Mouse (Mus musculus): ENCODE data around the gene Phactr3. TPM values are rescaled to one million over a fixed set of nuclear protein-coding genes. Genes with fewer than 3 reads are reported as not detected.
"Not testable (repeated sequence)": the region's sequence is repeated elsewhere in the genome, so short reads cannot be mapped to it uniquely, and the experiment has no call there.

The Phactr3 gene
- 1 to 10 TPM; 1.4 to 1.5 TPM for total RNA-seq (2021)

- intact Hi-C loops (cut with DNase I): no loop called here
Measured at GRCm38 (mm10) chr2:178118801-178119560, at the start of gene Phactr3. Gene Phactr3 (plus strand): TSS chr2:178118975.

GRCm38 (mm10) chr2:178078166-178078717, 40.5 kb upstream of the Phactr3 start, which contains the start of gene Zfp931:
Gene Zfp931 (minus strand): TSS chr2:178078476.
- peak; percentile 17 for DNase-seq (ENCODE audit: low spot score)
- intact Hi-C loops (cut with DNase I): not testable (repeated sequence)

More at GRCm38 (mm10) chr2:178118801-178119560, at the start of gene Phactr3:
- DNase-seq (ENCODE audit: low spot score): no peak

- DNase-seq (ENCODE audit: low spot score): no peak
- intact Hi-C loops (cut with DNase I): no loop called here
Measured at GRCm38 (mm10) chr2:178089586-178089985, 29.2 kb upstream of the Phactr3 start.

GRCm38 (mm10) chr2:178098021-178098420, 20.8 kb upstream of the Phactr3 start:
- intact Hi-C loops (cut with DNase I): loop anchor here (5.0 kb wide), 1 partner anchor 239 kb away; no protein-coding TSS in a partner anchor
- DNase-seq (ENCODE audit: low spot score): no peak

- no peak for DNase-seq (ENCODE audit: low spot score)
- intact Hi-C loops (cut with DNase I): loop anchor here (2.0 kb wide), 1 partner anchor 163 kb away; no protein-coding TSS in a partner anchor
Measured at GRCm38 (mm10) chr2:178101957-178102356, 16.8 kb upstream of the Phactr3 start.

- intact Hi-C loops (cut with DNase I): no loop called here
- no peak for DNase-seq (ENCODE audit: low spot score)
Measured at GRCm38 (mm10) chr2:178117946-178118345, 829 bp upstream of the Phactr3 start.

- intact Hi-C loops (cut with DNase I): no loop called here
- no peak for DNase-seq (ENCODE audit: low spot score)
Measured at GRCm38 (mm10) chr2:178119561-178120355, 983 bp downstream of the Phactr3 start.

- no peak for DNase-seq (ENCODE audit: low spot score)
- intact Hi-C loops (cut with DNase I): no loop called here
Measured at GRCm38 (mm10) chr2:178120356-178120645, 1.5 kb downstream of the Phactr3 start.

- DNase-seq (ENCODE audit: low spot score): no peak
- intact Hi-C loops (cut with DNase I): no loop called here
Measured at GRCm38 (mm10) chr2:178120651-178121374, 2.0 kb downstream of the Phactr3 start.

GRCm38 (mm10) chr2:178121375-178121688, 2.6 kb downstream of the Phactr3 start:
- DNase-seq (ENCODE audit: low spot score): no peak
- intact Hi-C loops (cut with DNase I): no loop called here

- intact Hi-C loops (cut with DNase I): no loop called here
- no peak for DNase-seq (ENCODE audit: low spot score)
Measured at GRCm38 (mm10) chr2:178121946-178122665, 3.3 kb downstream of the Phactr3 start.

GRCm38 (mm10) chr2:178123466-178123865, 4.7 kb downstream of the Phactr3 start:
- intact Hi-C loops (cut with DNase I): no loop called here
- DNase-seq (ENCODE audit: low spot score): no peak

GRCm38 (mm10) chr2:178125427-178125826, 6.7 kb downstream of the Phactr3 start:
- no peak for DNase-seq (ENCODE audit: low spot score)
- intact Hi-C loops (cut with DNase I): no loop called here

GRCm38 (mm10) chr2:178126041-178126820, 7.5 kb downstream of the Phactr3 start:
- intact Hi-C loops (cut with DNase I): no loop called here
- DNase-seq (ENCODE audit: low spot score): no peak

- intact Hi-C loops (cut with DNase I): no loop called here
- no peak for DNase-seq (ENCODE audit: low spot score)
Measured at GRCm38 (mm10) chr2:178128594-178128993, 9.8 kb downstream of the Phactr3 start.

GRCm38 (mm10) chr2:178129161-178129560, 10.4 kb downstream of the Phactr3 start:
- intact Hi-C loops (cut with DNase I): no loop called here
- DNase-seq (ENCODE audit: low spot score): no peak

GRCm38 (mm10) chr2:178129676-178130075, 10.9 kb downstream of the Phactr3 start:
- DNase-seq (ENCODE audit: low spot score): no peak
- intact Hi-C loops (cut with DNase I): no loop called here

- intact Hi-C loops (cut with DNase I): no loop called here
- no peak for DNase-seq (ENCODE audit: low spot score)
Measured at GRCm38 (mm10) chr2:178130536-178130935, 11.8 kb downstream of the Phactr3 start.

- DNase-seq (ENCODE audit: low spot score): no peak
- intact Hi-C loops (cut with DNase I): no loop called here
Measured at GRCm38 (mm10) chr2:178131011-178131410, 12.2 kb downstream of the Phactr3 start.
